Mouse (Mus musculus) midbrain, embryonic 13.5 days (tissue): ENCODE results near the gene Tbl1x. TPM values are rescaled to one million over a fixed set of nuclear protein-coding genes. Genes with fewer than 3 reads are reported as not detected.
A peak's percentile ranks its signal among the peaks of the same experiment; 100 is the strongest.

Experiments
- ATAC-seq: fragments of 200-750 bp; cut with Nextera tagmentation; 2 replicates; pipeline ENCODE4 v1.8.0; 2017; ENCODE audit warnings: mild to moderate bottlenecking, moderate TSS enrichment, moderate library complexity
- H3K27ac ChIP-seq: fragments of 300-500 bp; sonication (generic); 2 replicates; pipeline ENCODE4 v1.5.1; 2015; ENCODE audit warnings: inconsistent platforms, mild to moderate bottlenecking, moderate library complexity
- H3K27me3 ChIP-seq: fragments of 300-500 bp; sonication (generic); 2 replicates; pipeline ENCODE4 v1.6.1; 2015; ENCODE audit warnings: mild to moderate bottlenecking, inconsistent platforms
- H3K36me3 ChIP-seq: fragments of 300-500 bp; sonication (generic); 2 replicates; pipeline ENCODE4 v1.6.1; 2015; ENCODE audit warnings: mild to moderate bottlenecking, inconsistent platforms
- H3K4me1 ChIP-seq: fragments of 300-500 bp; sonication (generic); replicated peaks from 2 replicates; pipeline ENCODE4 v1.6.1; 2015; ENCODE audit warnings: inconsistent platforms
- H3K4me2 ChIP-seq: fragments of 300-500 bp; sonication (generic); replicated peaks from 2 replicates; pipeline ENCODE4 v1.6.1; 2015; ENCODE audit warnings: moderate library complexity, mild to moderate bottlenecking, inconsistent platforms
- H3K4me3 ChIP-seq: fragments of 300-500 bp; sonication (generic); replicated peaks from 2 replicates; pipeline ENCODE4 v1.5.1; 2015; ENCODE audit warnings: mild to moderate bottlenecking, inconsistent platforms
- H3K9ac ChIP-seq: fragments of 300-500 bp; sonication (generic); replicated peaks from 2 replicates; pipeline ENCODE4 v1.6.1; 2015; ENCODE audit warnings: mild to moderate bottlenecking, inconsistent platforms
- H3K9me3 ChIP-seq: fragments of 300-500 bp; sonication (generic); 2 replicates; pipeline ENCODE4 v1.6.1; 2016; ENCODE audit warnings: mild to moderate bottlenecking, inconsistent platforms
- WGBS: fragments of 180-500 bp; shearing (Covaris S2); methylation state at CpG from one replicate; pipeline ENCODE4 v1.1.7; 2015; 5-methylcytosine and 5-hydroxymethylcytosine counted together
- polyA plus RNA-seq: library from polyadenylated mRNA; unstranded; fragments of >200 nt; fragmentation: Nextera tagmentation; extraction: Ambion mirVana; gene quantifications from 2 replicates; pipeline ENCODE4 v1.2.1, GENCODE M21; 2015

The Tbl1x gene
- polyA plus RNA-seq, result 46.9 and 49.6 TPM in 2 replicates

GRCm38 (mm10) chrX:77510371-77511300, at the start of gene Tbl1x:
Tbl1x (plus strand) TSS chrX:77511013.
- WGBS, result 25% methylated on average over 35 of the region's 76 CpGs
- Histone ChIP-seq H3K4me3 (peak within 1 kb of the TSS; percentile 66), H3K4me2 (peak within 1 kb of the TSS; percentile 59), H3K4me1 (peaks cover 21% of the 10 kb centered on the region), H3K9ac (peak within 1 kb of the TSS; percentile 83), H3K27me3 (no peaks in the 10 kb centered on the region), H3K36me3 (no peaks in the 10 kb centered on the region), H3K27ac (peak within 1 kb of the TSS; percentile 96), H3K9me3 (no peaks in the 10 kb centered on the region)
- peak; percentile 84 for ATAC-seq

GRCm38 (mm10) chrX:77469216-77469615, 41.6 kb upstream of the Tbl1x start:
- no peak for ATAC-seq
- H3K27ac ChIP-seq, result no peak overlapping the region
- H3K27me3 ChIP-seq, result no peaks in the 10 kb centered on the region
- H3K4me3 ChIP-seq, result no peak overlapping the region
- H3K36me3 ChIP-seq, result no peaks in the 10 kb centered on the region
- H3K4me1 ChIP-seq, result no peaks in the 10 kb centered on the region
- no peaks in the 10 kb centered on the region for H3K9me3 ChIP-seq
- H3K9ac ChIP-seq, result no peak overlapping the region
- WGBS, result 60% methylated on average over 1 of the region's 1 CpGs
- no peak overlapping the region for H3K4me2 ChIP-seq

DNA sequence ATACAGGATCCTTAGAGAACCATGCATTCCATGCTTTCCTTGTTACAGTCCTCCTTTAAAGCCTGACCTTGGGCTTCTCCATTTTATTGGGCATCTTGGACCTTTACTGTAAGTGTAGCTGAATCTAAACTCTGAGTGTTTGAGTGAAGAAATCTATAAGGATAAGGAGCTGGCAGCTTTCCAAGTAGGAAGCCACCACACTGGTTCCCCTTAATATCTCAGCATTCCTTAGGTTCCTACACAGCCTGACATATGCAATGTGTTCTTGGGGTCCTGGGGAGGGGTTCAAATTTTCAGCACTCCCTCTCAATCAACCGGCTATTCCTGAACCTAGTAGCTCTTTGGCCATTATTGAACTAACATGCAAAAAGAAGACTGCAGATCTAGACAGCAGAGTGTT, 38.0 kb upstream of the Tbl1x start:
- Histone ChIP-seq H3K9me3 (no peaks in the 10 kb centered on the region), H3K9ac (no peak overlapping the region), H3K4me3 (no peak overlapping the region), H3K27me3 (no peaks in the 10 kb centered on the region), H3K4me2 (no peak overlapping the region), H3K4me1 (no peaks in the 10 kb centered on the region), H3K36me3 (no peaks in the 10 kb centered on the region), H3K27ac (no peak overlapping the region)
- 100% methylated on average over 1 of the region's 1 CpGs for WGBS
- no peak for ATAC-seq

- no peaks in the 10 kb centered on the region for H3K9me3 ChIP-seq
- H3K4me2 ChIP-seq, result no peak overlapping the region
- ATAC-seq, result no peak
- no peak overlapping the region for H3K27ac ChIP-seq
- no peaks in the 10 kb centered on the region for H3K4me1 ChIP-seq
- H3K9ac ChIP-seq, result no peak overlapping the region
- no peaks in the 10 kb centered on the region for H3K27me3 ChIP-seq
- no peak overlapping the region for H3K4me3 ChIP-seq
- no peaks in the 10 kb centered on the region for H3K36me3 ChIP-seq
- 78% methylated on average over 1 of the region's 1 CpGs for WGBS
Observed at GRCm38 (mm10) chrX:77473511-77473910, 37.3 kb upstream of the Tbl1x start.

DNA sequence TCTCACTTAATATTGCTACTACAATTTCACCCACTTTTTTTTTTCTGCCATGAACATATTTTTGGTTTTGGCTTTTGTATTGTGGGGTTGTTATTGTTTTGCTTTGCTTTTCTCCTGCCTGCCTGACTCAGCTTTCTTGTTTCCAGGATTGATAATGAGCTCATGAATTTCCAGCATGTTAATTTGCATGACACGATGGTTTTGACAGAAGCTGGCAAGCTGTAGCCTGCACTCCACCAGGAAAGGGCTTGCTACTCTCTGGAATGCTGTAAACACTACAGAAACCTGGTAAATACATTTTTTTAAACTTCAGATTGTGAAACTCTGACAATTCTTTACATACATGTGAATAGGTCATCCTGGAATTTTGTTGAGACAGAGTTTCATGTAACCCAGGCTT, 36.3 kb upstream of the Tbl1x start:
- no peaks in the 10 kb centered on the region for H3K4me1 ChIP-seq
- H3K27me3 ChIP-seq, result no peaks in the 10 kb centered on the region
- no peaks in the 10 kb centered on the region for H3K36me3 ChIP-seq
- no peak for ATAC-seq
- no peak overlapping the region for H3K9ac ChIP-seq
- H3K4me3 ChIP-seq, result no peak overlapping the region
- H3K27ac ChIP-seq, result no peak overlapping the region
- WGBS, result 18% methylated on average over 1 of the region's 1 CpGs
- no peak overlapping the region for H3K4me2 ChIP-seq
- H3K9me3 ChIP-seq, result no peaks in the 10 kb centered on the region

- WGBS, result 80% methylated on average over 2 of the region's 2 CpGs
- H3K36me3 ChIP-seq, result no peaks in the 10 kb centered on the region
- H3K4me3 ChIP-seq, result no peak overlapping the region
- ATAC-seq, result no peak
- H3K27ac ChIP-seq, result no peak overlapping the region
- H3K4me2 ChIP-seq, result no peak overlapping the region
- no peaks in the 10 kb centered on the region for H3K27me3 ChIP-seq
- H3K9ac ChIP-seq, result no peak overlapping the region
- H3K4me1 ChIP-seq, result no peaks in the 10 kb centered on the region
- no peaks in the 10 kb centered on the region for H3K9me3 ChIP-seq
Observed at GRCm38 (mm10) chrX:77477526-77477925, 33.3 kb upstream of the Tbl1x start.

GRCm38 (mm10) chrX:77487922-77488799, 22.7 kb upstream of the Tbl1x start:
- WGBS, result 74% methylated on average over 7 of the region's 7 CpGs

GRCm38 (mm10) chrX:77490127-77490526, 20.7 kb upstream of the Tbl1x start:
- no peaks in the 10 kb centered on the region for H3K36me3 ChIP-seq
- no peaks in the 10 kb centered on the region for H3K9me3 ChIP-seq
- H3K4me1 ChIP-seq, result no peaks in the 10 kb centered on the region
- H3K27me3 ChIP-seq, result no peaks in the 10 kb centered on the region
- H3K9ac ChIP-seq, result no peak overlapping the region
- no peak overlapping the region for H3K4me3 ChIP-seq
- no peak overlapping the region for H3K27ac ChIP-seq
- no peak for ATAC-seq
- 79% methylated on average over 1 of the region's 1 CpGs for WGBS
- no peak overlapping the region for H3K4me2 ChIP-seq

More at GRCm38 (mm10) chrX:77487922-77488799, 22.7 kb upstream of the Tbl1x start:
- Histone ChIP-seq H3K4me1 (no peaks in the 10 kb centered on the region), H3K4me3 (no peak overlapping the region), H3K36me3 (no peaks in the 10 kb centered on the region), H3K27me3 (no peaks in the 10 kb centered on the region), H3K9me3 (no peaks in the 10 kb centered on the region), H3K27ac (no peak overlapping the region; the same call in 1 of the 2 replicates), H3K4me2 (no peak overlapping the region), H3K9ac (no peak overlapping the region)
- no peak for ATAC-seq

DNA sequence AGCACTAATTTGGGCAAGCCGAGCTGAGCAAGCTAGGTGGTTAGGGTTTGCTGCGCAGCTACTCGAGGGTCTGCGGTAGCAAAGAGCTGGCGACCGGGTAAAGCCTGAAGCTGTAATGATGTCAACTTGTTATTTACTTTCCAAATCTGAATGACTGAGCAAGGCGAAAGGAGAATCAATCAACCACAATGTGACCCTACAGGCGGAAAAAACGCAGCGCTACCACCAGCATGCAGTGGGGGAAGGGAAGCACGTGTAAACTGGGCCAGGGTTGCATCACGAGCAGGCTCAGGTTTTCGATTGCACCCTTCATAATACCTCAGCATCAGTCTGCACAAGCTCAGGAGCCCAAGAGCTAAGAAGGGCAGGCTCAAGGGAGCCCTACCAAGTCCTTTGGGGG, 1.7 kb upstream of the Tbl1x start:
- H3K9me3 ChIP-seq, result no peaks in the 10 kb centered on the region
- peak overlapping the region; percentile 96 for H3K27ac ChIP-seq
- no peak overlapping the region for H3K9ac ChIP-seq
- peak overlapping the region; percentile 66 for H3K4me3 ChIP-seq
- H3K4me2 ChIP-seq, result peak overlapping the region; percentile 59
- H3K27me3 ChIP-seq, result no peaks in the 10 kb centered on the region
- peak; percentile 86 for ATAC-seq
- H3K36me3 ChIP-seq, result no peaks in the 10 kb centered on the region
- 23% methylated on average over 13 of the region's 13 CpGs for WGBS
- peaks cover 18% of the 10 kb centered on the region for H3K4me1 ChIP-seq

DNA sequence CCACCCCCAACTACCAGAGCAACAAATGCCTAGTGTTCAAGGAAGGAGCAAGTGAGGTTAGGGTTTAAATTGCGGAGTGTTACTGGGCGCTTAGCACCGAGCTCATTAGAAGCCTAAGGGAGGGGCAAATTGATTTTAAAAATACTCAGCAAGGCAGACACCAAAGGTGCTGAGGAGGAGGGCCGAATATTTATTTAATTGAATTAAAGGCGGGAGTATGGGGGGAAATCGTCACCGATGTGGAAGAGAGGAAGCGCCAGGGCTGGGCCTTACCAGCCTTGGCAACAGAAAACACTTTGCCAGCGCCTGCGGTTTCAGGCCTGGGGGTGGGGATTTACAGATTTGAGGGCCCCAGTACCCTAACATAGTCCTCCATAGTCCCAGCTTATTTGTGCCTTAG, 1.0 kb upstream of the Tbl1x start:
- H3K27me3 ChIP-seq, result no peaks in the 10 kb centered on the region
- peaks cover 19% of the 10 kb centered on the region for H3K4me1 ChIP-seq
- peak overlapping the region; percentile 59 for H3K4me2 ChIP-seq
- H3K27ac ChIP-seq, result peak overlapping the region; percentile 96
- H3K9ac ChIP-seq, result peak overlapping the region; percentile 83; the same call in 1 of the 2 replicates
- no peaks in the 10 kb centered on the region for H3K9me3 ChIP-seq
- H3K4me3 ChIP-seq, result peak overlapping the region; percentile 66
- 22% methylated on average over 10 of the region's 10 CpGs for WGBS
- ATAC-seq, result peak; percentile 31
- H3K36me3 ChIP-seq, result no peaks in the 10 kb centered on the region

DNA sequence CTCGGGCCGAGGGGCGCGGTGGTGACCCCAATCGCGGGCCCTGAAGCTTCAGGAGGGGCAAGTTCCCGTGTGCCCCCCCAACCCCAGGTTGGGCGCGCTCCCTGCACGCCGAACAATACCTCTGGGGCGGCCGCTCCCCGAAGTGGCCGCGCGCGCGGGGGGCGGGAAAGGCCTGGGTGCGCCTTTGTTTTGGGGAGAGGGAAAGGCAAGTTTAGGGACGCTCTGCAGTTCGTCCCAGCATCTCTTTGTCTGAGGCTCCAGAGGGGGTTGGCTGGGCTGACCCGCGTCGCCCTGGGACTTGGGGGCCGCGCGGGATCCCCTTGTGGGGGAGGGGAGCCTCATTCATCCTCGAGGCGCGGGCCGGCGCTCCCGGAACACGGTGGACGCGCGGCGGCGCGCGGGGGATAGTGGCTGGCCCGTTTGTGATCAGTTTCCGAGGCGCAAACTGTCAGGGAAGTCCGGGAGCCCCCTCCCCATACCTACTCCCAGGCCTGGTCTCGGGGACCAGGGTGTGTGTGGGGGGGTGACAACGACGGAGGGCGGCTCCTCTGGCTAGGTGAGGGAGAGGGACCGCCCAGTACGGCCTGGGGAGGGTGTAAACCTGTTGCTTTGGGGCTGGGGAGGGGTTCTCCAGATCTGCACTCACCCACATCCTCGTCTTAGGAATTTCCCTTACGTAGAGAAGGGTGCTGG, 634 bp downstream of the Tbl1x start:
- Histone ChIP-seq H3K4me2 (peak overlapping the region; percentile 59), H3K4me1 (peaks cover 21% of the 10 kb centered on the region), H3K4me3 (peak overlapping the region; percentile 66), H3K9ac (peak overlapping the region; percentile 83), H3K9me3 (no peaks in the 10 kb centered on the region), H3K27ac (peak overlapping the region; percentile 96), H3K36me3 (no peaks in the 10 kb centered on the region), H3K27me3 (no peaks in the 10 kb centered on the region)
- ATAC-seq, result peak; percentile 15
- WGBS, result 32% methylated on average over 46 of the region's 55 CpGs
